Mouse (Mus musculus) testis, postnatal 10 days (tissue): ENCODE data around the gene Acvr2b.
A peak's percentile ranks its signal among the peaks of the same experiment; 100 is the strongest.

Experiments used
- DNase-seq: peaks from one replicate; pipeline ENCODE4 v3.0.0; 2021; ENCODE audit warnings: low spot score

The Acvr2b gene

GRCm38 (mm10) chr9:119408898-119409664 lies 7.2 kb downstream of the Acvr2b start:
- no peak for DNase-seq

GRCm38 (mm10) chr9:119409864-119410263 lies 7.9 kb downstream of the Acvr2b start:
- no peak for DNase-seq

GRCm38 (mm10) chr9:119418025-119418424 lies 16.1 kb downstream of the Acvr2b start:
- DNase-seq = no peak

- DNase-seq = no peak
Observed at GRCm38 (mm10) chr9:119419852-119420438, 18.0 kb downstream of the Acvr2b start.

- peak; percentile 47 for DNase-seq
Observed at GRCm38 (mm10) chr9:119425217-119425975, 23.5 kb downstream of the Acvr2b start.

GRCm38 (mm10) chr9:119425976-119426415 lies 24.1 kb downstream of the Acvr2b start:
- DNase-seq = no peak

- peak; percentile 50 for DNase-seq
Observed at GRCm38 (mm10) chr9:119426483-119426882, 24.6 kb downstream of the Acvr2b start.

GRCm38 (mm10) chr9:119430311-119430710 lies 28.4 kb downstream of the Acvr2b start:
- DNase-seq = peak; percentile 87

GRCm38 (mm10) chr9:119435855-119436254 lies 33.9 kb downstream of the Acvr2b start:
- no peak for DNase-seq

GRCm38 (mm10) chr9:119438065-119438464 lies 36.1 kb downstream of the Acvr2b start:
- no peak for DNase-seq

- DNase-seq = no peak
Observed at GRCm38 (mm10) chr9:119438498-119439000, 36.6 kb downstream of the Acvr2b start.

- peak; percentile 99 for DNase-seq
Observed at GRCm38 (mm10) chr9:119444738-119445429, 43.0 kb downstream of the Acvr2b start, which contains the start of gene Exog. Gene Exog (plus strand): TSS chr9:119444943.

GRCm38 (mm10) chr9:119445737-119446136 lies 43.8 kb downstream of the Acvr2b start:
- no peak for DNase-seq

- no peak for DNase-seq
Observed at GRCm38 (mm10) chr9:119455967-119456366, 54.0 kb downstream of the Acvr2b start.

- peak; percentile 69 for DNase-seq
Observed at GRCm38 (mm10) chr9:119457122-119457521, 55.2 kb downstream of the Acvr2b start.

- peak; percentile 76 for DNase-seq
Observed at GRCm38 (mm10) chr9:119460410-119460809, 58.5 kb downstream of the Acvr2b start.

- DNase-seq = no peak
Observed at GRCm38 (mm10) chr9:119465056-119465455, 63.1 kb downstream of the Acvr2b start.

GRCm38 (mm10) chr9:119465595-119465994 lies 63.7 kb downstream of the Acvr2b start:
- DNase-seq = no peak

GRCm38 (mm10) chr9:119469691-119470353 lies 67.9 kb downstream of the Acvr2b start:
- no peak for DNase-seq

GRCm38 (mm10) chr9:119472412-119472918 lies 70.5 kb downstream of the Acvr2b start:
- DNase-seq = no peak

GRCm38 (mm10) chr9:119473011-119473410 lies 71.1 kb downstream of the Acvr2b start:
- DNase-seq = no peak
